Mouse (Mus musculus): ENCODE measurements at regions not wholly inside any gene's neighbourhood (a gene's known extent, or its start where the extent isn't known, plus 50 kb on each side); places are given as distances from the start of the nearest gene placed in this dataset.

DNA sequence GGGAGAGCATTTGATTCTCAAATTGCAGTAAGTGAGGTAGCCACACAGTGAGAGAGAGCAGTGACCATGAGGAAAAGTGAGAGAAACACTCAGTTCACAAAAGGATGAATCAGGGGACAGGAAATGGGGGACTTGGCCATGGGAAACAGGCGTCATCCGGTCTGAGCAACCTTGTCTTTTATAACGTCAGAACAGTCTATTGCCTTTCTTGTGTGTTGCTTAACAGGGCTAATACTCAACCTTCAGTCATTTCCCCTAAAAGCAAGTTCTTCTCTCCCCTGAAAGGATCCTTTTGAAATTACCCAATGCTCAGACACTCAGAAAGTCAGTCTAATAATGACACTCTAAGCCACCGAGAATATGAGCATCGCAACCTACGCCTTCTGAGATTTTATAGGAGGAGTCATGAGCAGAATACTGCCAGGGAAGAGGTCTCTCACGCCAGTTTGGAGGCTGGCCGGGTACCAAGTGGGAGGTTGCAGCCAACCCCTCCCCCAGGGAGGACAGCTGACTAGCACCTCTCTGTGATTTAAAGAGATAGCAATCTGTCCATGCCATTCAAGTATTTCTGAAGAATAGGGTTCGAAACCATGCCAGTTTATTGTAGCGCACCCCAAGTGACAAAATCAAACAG is 104.7 kb downstream of the Bdh1 start:
- WGBS, result 56% methylated on average over 10 of the region's 10 CpGs
- no peak for ATAC-seq (ENCODE audit: low FRiP score, low read depth)
- Histone ChIP-seq H3K27me3 (ENCODE audit: control insufficient read depth, insufficient read depth, low read length) (no peaks in the 10 kb centered on the region), H3K4me2 (replicated peaks; ENCODE audit: low read depth, low read length, severe bottlenecking) (no peak overlapping the region), H3K4me1 (ENCODE audit: control insufficient read depth, insufficient read depth, low read length) (0 out of 2 replicates have a peak, but pooled peaks cover 2% of the 10 kb centered on the region), H3K9me3 (ENCODE audit: control insufficient read depth, low read length) (no peaks in the 10 kb centered on the region), H3K27ac (replicated peaks; ENCODE audit: low read depth, low read length) (no peak overlapping the region), H3K36me3 (ENCODE audit: control insufficient read depth, insufficient read depth, low read length) (no peaks in the 10 kb centered on the region), H3K4me3 (replicated peaks; ENCODE audit: low read length) (no peak overlapping the region), H3K9ac (ENCODE audit: low read depth, low read length, severe bottlenecking) (no peak overlapping the region)
- DNase-seq (ENCODE audit: low spot score), result no peak
- TF ChIP-seq POLR2A (IDR thresholded peaks at IDR 0.05; ENCODE audit: borderline replicate concordance, extremely low read depth, insufficient read depth, insufficient read length), result no peak

DNA sequence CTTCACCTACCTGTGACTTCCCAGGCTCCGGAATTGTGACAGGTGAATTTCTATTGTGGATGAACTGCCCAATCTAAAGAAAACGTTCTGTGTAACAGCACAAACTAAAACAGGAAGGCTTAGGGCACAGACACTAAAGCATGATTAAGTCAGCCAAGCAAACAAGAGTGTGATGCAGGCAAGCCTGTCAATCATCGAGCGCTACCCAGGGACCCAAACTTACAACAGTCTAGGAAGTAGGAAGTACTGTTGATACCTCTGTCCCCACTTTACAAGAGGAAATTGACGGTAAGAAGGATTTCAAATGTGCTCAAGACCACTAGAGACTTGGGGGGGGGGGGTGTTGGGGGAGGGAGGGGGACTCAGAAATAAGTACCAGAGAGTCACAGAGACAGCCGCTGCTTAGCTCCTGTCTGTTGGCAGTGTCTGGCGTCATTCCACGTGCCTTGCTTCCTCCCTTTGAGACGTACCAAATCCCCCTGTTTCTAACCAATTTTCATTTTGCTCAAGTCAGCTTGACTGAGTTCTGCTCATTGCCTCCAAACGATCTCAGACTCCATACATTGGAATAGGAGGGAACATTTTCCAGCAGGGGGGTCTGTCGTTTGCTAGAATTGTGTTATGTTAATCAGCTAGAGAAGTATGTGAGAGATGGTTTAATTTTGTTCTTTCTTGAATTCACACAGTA is 106.7 kb downstream of the Bdh1 start:
- H3K4me2 ChIP-seq (replicated peaks; ENCODE audit: low read depth, low read length, severe bottlenecking), result no peak overlapping the region
- no peaks in the 10 kb centered on the region for H3K9me3 ChIP-seq (ENCODE audit: control insufficient read depth, low read length)
- TF ChIP-seq POLR2A (IDR thresholded peaks at IDR 0.05; ENCODE audit: borderline replicate concordance, extremely low read depth, insufficient read depth, insufficient read length), result no peak
- ATAC-seq (ENCODE audit: low FRiP score, low read depth), result no peak
- no peaks in the 10 kb centered on the region for H3K27me3 ChIP-seq (ENCODE audit: control insufficient read depth, insufficient read depth, low read length)
- no peaks in the 10 kb centered on the region for H3K36me3 ChIP-seq (ENCODE audit: control insufficient read depth, insufficient read depth, low read length)
- H3K4me1 ChIP-seq (ENCODE audit: control insufficient read depth, insufficient read depth, low read length), result peaks cover 11% of the 10 kb centered on the region; the same call in 1 of the 2 replicates
- 54% methylated on average over 11 of the region's 11 CpGs for WGBS
- no peak overlapping the region for H3K4me3 ChIP-seq (replicated peaks; ENCODE audit: low read length)
- no peak for DNase-seq (ENCODE audit: low spot score)
- no peak overlapping the region for H3K9ac ChIP-seq (ENCODE audit: low read depth, low read length, severe bottlenecking)
- H3K27ac ChIP-seq (replicated peaks; ENCODE audit: low read depth, low read length), result no peak overlapping the region

DNA sequence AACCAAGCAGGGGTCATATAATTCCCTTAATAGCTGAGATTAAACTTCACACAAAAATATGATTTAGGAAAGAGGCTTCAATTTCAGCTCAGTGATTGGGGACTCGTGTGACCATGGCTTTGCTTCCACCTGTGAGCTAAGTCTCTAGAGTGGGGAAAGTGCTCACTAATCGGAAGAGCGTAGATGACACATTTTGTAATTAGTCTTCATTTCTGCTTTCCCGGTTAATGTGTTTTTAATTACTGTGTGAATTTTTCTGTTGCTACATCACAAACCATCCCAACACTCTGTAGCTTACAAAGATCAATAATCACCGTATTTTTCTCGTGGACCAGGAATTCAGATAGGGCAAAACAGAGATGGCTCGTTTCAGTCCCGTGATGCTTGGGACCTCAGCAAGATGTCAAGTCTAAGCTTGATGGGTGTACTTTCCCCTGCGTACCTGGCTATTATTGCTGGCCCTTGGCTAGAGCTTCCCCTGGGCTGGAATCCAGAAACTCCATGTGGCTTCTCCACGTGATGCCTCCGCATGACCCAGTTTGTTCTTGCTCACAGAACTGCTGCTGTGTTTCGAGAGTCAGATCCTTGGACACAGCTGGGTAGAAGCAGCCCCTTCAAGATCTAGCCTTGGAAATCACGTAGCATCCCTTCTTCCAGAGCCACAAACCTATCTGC is 107.3 kb downstream of the Bdh1 start:
- no peaks in the 10 kb centered on the region for H3K9me3 ChIP-seq (ENCODE audit: control insufficient read depth, low read length)
- H3K27me3 ChIP-seq (ENCODE audit: control insufficient read depth, insufficient read depth, low read length), result no peaks in the 10 kb centered on the region
- H3K27ac ChIP-seq (replicated peaks; ENCODE audit: low read depth, low read length), result no peak overlapping the region
- H3K9ac ChIP-seq (ENCODE audit: low read depth, low read length, severe bottlenecking), result no peak overlapping the region
- no peaks in the 10 kb centered on the region for H3K36me3 ChIP-seq (ENCODE audit: control insufficient read depth, insufficient read depth, low read length)
- ATAC-seq (ENCODE audit: low FRiP score, low read depth) (no peak), DNase-seq (ENCODE audit: low spot score) (no peak)
- no peak overlapping the region for H3K4me3 ChIP-seq (replicated peaks; ENCODE audit: low read length)
- no peak overlapping the region for H3K4me2 ChIP-seq (replicated peaks; ENCODE audit: low read depth, low read length, severe bottlenecking)
- no peak for TF ChIP-seq POLR2A (IDR thresholded peaks at IDR 0.05; ENCODE audit: borderline replicate concordance, extremely low read depth, insufficient read depth, insufficient read length)
- 75% methylated on average over 13 of the region's 13 CpGs for WGBS
- peaks cover 11% of the 10 kb centered on the region for H3K4me1 ChIP-seq (ENCODE audit: control insufficient read depth, insufficient read depth, low read length)

DNA sequence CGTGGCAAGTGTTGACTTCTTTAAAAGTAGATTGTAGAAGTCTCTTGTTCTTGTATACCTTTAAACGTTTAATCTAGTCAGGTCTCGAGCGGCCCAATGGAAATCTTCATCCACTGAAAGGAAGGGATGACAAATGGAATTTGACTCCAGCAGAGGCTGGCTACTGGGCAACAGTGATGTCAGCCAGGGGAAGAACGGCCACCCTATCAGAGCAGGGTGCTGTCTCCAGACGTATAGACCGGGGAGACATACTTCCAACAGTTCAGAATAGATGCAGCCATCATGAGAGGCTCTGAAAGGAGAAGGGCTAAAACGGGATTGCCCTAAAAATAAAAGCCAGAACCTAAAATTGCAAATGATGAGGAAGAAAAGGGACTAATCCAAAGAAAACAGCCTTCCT is 108.0 kb downstream of the Bdh1 start:
- TF ChIP-seq POLR2A (IDR thresholded peaks at IDR 0.05; ENCODE audit: borderline replicate concordance, extremely low read depth, insufficient read depth, insufficient read length), result no peak
- H3K4me1 ChIP-seq (ENCODE audit: control insufficient read depth, insufficient read depth, low read length), result peaks cover 17% of the 10 kb centered on the region
- DNase-seq (ENCODE audit: low spot score), result no peak
- 88% methylated on average over 8 of the region's 8 CpGs for WGBS
- H3K27ac ChIP-seq (replicated peaks; ENCODE audit: low read depth, low read length), result no peak overlapping the region
- no peak overlapping the region for H3K4me3 ChIP-seq (replicated peaks; ENCODE audit: low read length)
- H3K27me3 ChIP-seq (ENCODE audit: control insufficient read depth, insufficient read depth, low read length), result no peaks in the 10 kb centered on the region
- no peaks in the 10 kb centered on the region for H3K9me3 ChIP-seq (ENCODE audit: control insufficient read depth, low read length)
- H3K36me3 ChIP-seq (ENCODE audit: control insufficient read depth, insufficient read depth, low read length), result no peaks in the 10 kb centered on the region
- H3K4me2 ChIP-seq (replicated peaks; ENCODE audit: low read depth, low read length, severe bottlenecking), result no peak overlapping the region
- ATAC-seq (ENCODE audit: low FRiP score, low read depth), result no peak
- H3K9ac ChIP-seq (ENCODE audit: low read depth, low read length, severe bottlenecking), result no peak overlapping the region

DNA sequence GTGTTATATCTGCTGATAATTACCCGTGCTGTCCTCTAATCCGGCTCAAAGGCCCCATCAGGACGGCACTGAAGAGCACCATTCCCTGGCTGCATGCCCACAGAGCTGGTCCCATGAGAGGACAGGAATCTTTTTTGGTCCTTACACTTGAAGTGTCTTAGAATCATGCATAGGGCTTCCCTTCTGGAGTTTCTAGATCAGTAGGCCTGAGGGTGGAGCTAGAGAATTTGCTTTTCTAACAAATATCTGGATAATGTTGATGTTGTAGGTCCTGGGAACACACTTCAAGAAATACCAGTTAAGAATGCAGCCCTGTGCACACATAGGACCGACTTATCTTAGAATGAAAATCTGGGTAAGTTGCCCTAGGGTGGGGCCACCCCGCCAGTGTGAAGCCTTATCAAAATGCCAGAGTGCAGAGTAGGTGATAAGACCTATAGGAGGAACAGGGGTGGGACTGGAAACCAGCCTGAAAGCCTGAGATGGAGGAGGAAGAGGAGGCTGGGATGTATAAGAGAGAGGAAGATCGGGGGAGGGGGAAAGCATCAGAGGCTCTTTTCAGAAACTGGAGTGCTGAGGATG is 111.2 kb downstream of the Bdh1 start:
- no peak for ATAC-seq (ENCODE audit: low FRiP score, low read depth)

More for the DNA sequence above, 111.2 kb downstream of the Bdh1 start:
- TF ChIP-seq POLR2A (IDR thresholded peaks at IDR 0.05; ENCODE audit: borderline replicate concordance, extremely low read depth, insufficient read depth, insufficient read length), result no peak
- H3K4me2 ChIP-seq (replicated peaks; ENCODE audit: low read depth, low read length, severe bottlenecking), result no peak overlapping the region
- no peaks in the 10 kb centered on the region for H3K36me3 ChIP-seq (ENCODE audit: control insufficient read depth, insufficient read depth, low read length)
- H3K9me3 ChIP-seq (ENCODE audit: control insufficient read depth, low read length), result no peaks in the 10 kb centered on the region
- no peak overlapping the region for H3K9ac ChIP-seq (ENCODE audit: low read depth, low read length, severe bottlenecking)
- H3K4me1 ChIP-seq (ENCODE audit: control insufficient read depth, insufficient read depth, low read length), result peaks cover 19% of the 10 kb centered on the region
- H3K27ac ChIP-seq (replicated peaks; ENCODE audit: low read depth, low read length), result no peak overlapping the region
- 51% methylated on average over 6 of the region's 6 CpGs for WGBS
- H3K4me3 ChIP-seq (replicated peaks; ENCODE audit: low read length), result no peak overlapping the region
- H3K27me3 ChIP-seq (ENCODE audit: control insufficient read depth, insufficient read depth, low read length), result no peaks in the 10 kb centered on the region
- DNase-seq (ENCODE audit: low spot score), result no peak
